Comparison of ENCODE assay signal across 8 mouse cellular contexts in the genomic region with DNA sequence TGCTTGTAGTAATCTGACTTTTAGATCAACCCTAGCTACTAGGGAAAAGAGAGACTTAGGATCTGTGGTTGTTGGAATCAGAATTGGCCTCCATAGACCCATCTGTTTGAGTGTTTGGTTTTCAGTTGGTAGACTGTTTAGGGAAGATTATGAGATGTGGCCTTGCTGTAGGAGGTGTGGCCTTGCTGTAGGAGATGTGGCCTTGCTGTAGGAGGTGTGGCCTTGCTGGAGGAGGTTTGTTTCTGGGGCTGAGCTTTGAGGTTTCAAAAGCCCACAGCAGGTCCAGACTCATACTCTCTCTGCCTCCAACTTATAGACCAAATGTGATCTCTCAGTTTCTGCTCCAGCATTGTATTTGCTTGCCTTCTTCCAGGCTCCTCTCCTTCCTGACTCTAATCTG.
"Had no signal": no experiment of that assay in that cellular context is flagged by ENCODE, and none has a peak within 500 bp of the region (broad histone marks: within the 10 kb centered on the region; RNA-seq: fewer than 3 reads in every experiment).

No protein-coding gene starts in this region.

- DNase-seq: liver, postnatal 0 days; lung, adult 2 months; lung, postnatal 14 days; lung, postnatal 36 days; right cerebral cortex, postnatal 14 days; thymus, adult 18-20 months; thymus, postnatal 14 days; thymus, postnatal 36 days had no signal
